Mouse (Mus musculus) liver, embryonic 14.5 days (tissue): ENCODE measurements at regions not wholly inside any gene's neighbourhood (a gene's known extent, or its start where the extent isn't known, plus 50 kb on each side); places are given as distances from the start of the nearest gene placed in this dataset.

ENCODE experiments used
- CTCF ChIP-seq: IDR thresholded peaks from 2 replicates; pipeline ENCODE4 v1.5.1; 2016; ENCODE audit warnings: antibody characterized with exemption, low read depth, control low read depth
- EP300 ChIP-seq: IDR thresholded peaks from 2 replicates; pipeline ENCODE4 v1.6.1; 2016; ENCODE audit warnings: antibody characterized with exemption, low read depth

DNA sequence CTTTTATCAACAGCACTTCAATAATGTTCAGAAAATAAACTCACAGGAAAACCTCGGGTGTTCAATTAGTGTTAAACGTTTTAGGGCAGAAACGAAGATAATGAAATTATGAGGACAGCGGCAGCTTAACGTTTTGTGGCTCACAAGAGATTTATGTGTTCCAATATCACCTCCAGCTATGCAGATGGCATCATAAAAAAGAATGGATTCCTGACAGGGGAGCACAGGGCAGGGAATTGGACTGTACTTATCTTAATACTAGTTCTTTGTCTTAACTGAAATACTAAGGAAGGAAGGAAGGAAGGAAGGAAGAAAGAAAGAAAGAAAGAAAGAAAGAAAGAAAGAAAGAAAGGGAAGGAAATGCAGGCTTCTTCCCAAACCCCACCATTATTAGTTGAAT lies 121.6 kb downstream of the Icos start:
- no peak for TF ChIP-seq CTCF
- no peak for TF ChIP-seq EP300
